Mouse (Mus musculus): ENCODE data around the gene Rassf1. TPM values are rescaled to one million over a fixed set of nuclear protein-coding genes. Genes with fewer than 3 reads are reported as not detected.

The Rassf1 gene
- polyA plus RNA-seq, 1 experiment from 2014 or later, result 15.1 TPM

GRCm38 (mm10) chr9:107586504-107586903, 35.1 kb downstream of the Rassf1 start:
- Histone ChIP-seq H3K4me3 (ENCODE audit: low read depth, low read length) (peak overlapping the region; percentile 65), H3K27me3 (ENCODE audit: insufficient read depth, low read length) (no peaks in the 10 kb centered on the region), H3K4me2 (ENCODE audit: low read depth, low read length) (peak overlapping the region; percentile 54), H3K9me3 (ENCODE audit: low read length) (no peaks in the 10 kb centered on the region), H3K36me3 (replicated peaks; ENCODE audit: insufficient read depth, low read length) (peaks cover 31% of the 10 kb centered on the region), H3K4me1 (ENCODE audit: insufficient read depth) (peaks cover 33% of the 10 kb centered on the region), H3K27ac (ENCODE audit: low read depth) (peak overlapping the region; percentile 94), H3K9ac (replicated peaks) (peak overlapping the region; percentile 28)
- WGBS (ENCODE audit: insufficient replicate concordance), result 77% methylated on average over 5 of the region's 5 CpGs
- ATAC-seq (no peak), DNase-seq (no peak)
- TF ChIP-seq EP300 (IDR thresholded peaks at IDR 0.05; ENCODE audit: low read depth), result no peak
- TF ChIP-seq CTCF (IDR thresholded peaks at IDR 0.05; ENCODE audit: low read depth), result no peak

DNA sequence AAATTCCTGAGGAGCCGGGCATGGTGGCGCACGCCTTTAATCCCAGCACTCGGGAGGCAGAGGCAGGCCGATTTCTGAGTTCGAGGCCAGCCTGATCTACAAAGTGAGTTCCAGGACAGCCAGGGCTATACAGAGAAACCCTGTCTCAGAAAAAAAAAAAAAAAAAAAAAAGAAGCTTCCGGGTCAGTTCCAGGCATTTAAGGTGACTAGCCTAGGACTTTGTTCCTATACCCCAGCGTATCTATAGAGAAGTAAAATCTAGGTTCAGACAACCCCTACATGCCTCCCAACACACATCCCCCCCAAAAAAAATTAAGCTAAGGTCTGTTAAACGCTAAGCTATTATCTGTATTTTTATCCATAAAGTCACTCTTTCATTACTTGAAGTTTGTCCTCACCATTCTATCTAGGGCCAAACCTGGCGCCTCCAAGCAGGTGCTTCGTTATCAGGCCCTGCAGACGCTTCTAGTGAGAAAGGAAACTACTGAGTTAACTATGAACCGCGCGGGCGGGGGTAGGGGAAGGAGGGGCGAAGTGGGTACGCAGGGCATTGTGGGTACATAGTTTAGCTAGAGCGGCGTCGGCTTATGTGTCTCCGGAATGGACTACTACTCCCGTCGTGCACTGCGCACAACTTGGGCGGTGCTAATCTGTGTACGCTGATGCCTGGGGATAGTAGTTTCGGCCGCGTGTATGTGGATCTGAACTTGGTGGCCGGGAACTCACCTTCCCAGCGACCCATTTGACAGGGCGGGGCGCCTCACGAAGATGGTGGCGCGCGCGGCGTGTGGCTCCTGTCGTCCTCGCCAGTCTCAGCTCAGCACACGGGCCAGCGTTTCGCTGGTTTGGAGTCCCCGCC, 35.8 kb downstream of the Rassf1 start, which contains the start of gene Ifrd2:
Ifrd2 (plus strand) TSS at position 669 of the 859 bp plus-strand sequence.
- peak within 1 kb of the TSS; percentile 75 for H3K9ac ChIP-seq (replicated peaks)
- H3K36me3 ChIP-seq (replicated peaks; ENCODE audit: insufficient read depth, low read length), result peaks cover 38% of the 10 kb centered on the region
- H3K9me3 ChIP-seq (ENCODE audit: low read length), result no peaks in the 10 kb centered on the region
- 9% methylated on average over 44 of the region's 46 CpGs for WGBS (ENCODE audit: insufficient replicate concordance)
- H3K4me1 ChIP-seq (ENCODE audit: insufficient read depth), result peaks cover 26% of the 10 kb centered on the region
- ATAC-seq (peak; percentile 93), DNase-seq (peak; percentile 98)
- TF ChIP-seq CTCF (IDR thresholded peaks at IDR 0.05; ENCODE audit: low read depth) (no peak), EP300 (IDR thresholded peaks at IDR 0.05; ENCODE audit: low read depth) (peak; percentile 99)
- H3K4me2 ChIP-seq (ENCODE audit: low read depth, low read length), result peak within 1 kb of the TSS; percentile 80
- H3K4me3 ChIP-seq (ENCODE audit: low read depth, low read length), result peak within 1 kb of the TSS; percentile 65
- peak within 1 kb of the TSS; percentile 94 for H3K27ac ChIP-seq (ENCODE audit: low read depth)
- no peaks in the 10 kb centered on the region for H3K27me3 ChIP-seq (ENCODE audit: insufficient read depth, low read length)

GRCm38 (mm10) chr9:107587833-107588639, 36.7 kb downstream of the Rassf1 start:
- WGBS (ENCODE audit: insufficient replicate concordance), result under 1% methylated on average over 33 of the region's 33 CpGs
- Histone ChIP-seq H3K9me3 (ENCODE audit: low read length) (no peaks in the 10 kb centered on the region), H3K4me3 (ENCODE audit: low read depth, low read length) (peak overlapping the region; percentile 65), H3K4me2 (ENCODE audit: low read depth, low read length) (peak overlapping the region; percentile 80), H3K27me3 (ENCODE audit: insufficient read depth, low read length) (no peaks in the 10 kb centered on the region), H3K36me3 (replicated peaks; ENCODE audit: insufficient read depth, low read length) (peaks cover 42% of the 10 kb centered on the region), H3K27ac (ENCODE audit: low read depth) (peak overlapping the region; percentile 90), H3K9ac (replicated peaks) (peak overlapping the region; percentile 75), H3K4me1 (ENCODE audit: insufficient read depth) (peaks cover 21% of the 10 kb centered on the region)
- ATAC-seq (peak; percentile 38), DNase-seq (peak; percentile 75)
- TF ChIP-seq EP300 (IDR thresholded peaks at IDR 0.05; ENCODE audit: low read depth), result peak; percentile 82
- no peak for TF ChIP-seq CTCF (IDR thresholded peaks at IDR 0.05; ENCODE audit: low read depth)

- H3K4me2 ChIP-seq (ENCODE audit: low read depth, low read length), result peak overlapping the region; percentile 80
These were observed 38.9 kb downstream of the Rassf1 start for GRCm38 (mm10) chr9:107590058-107590772.

DNA sequence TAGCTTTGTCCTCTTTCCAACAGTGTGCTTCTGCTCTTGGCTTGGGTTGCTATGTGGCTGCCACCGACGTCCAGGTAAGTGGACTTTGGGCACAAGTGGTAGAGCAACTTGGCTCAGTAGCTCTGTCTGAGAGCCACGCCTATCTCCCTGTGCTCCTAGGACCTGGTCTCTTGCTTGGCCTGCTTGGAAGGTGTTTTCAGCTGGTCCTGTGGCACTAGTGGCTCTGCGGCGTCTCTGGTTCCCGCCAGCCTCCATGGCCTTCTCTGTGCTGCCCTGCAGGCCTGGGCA, 39.4 kb downstream of the Rassf1 start:
- no peaks in the 10 kb centered on the region for H3K9me3 ChIP-seq (ENCODE audit: low read length)
- WGBS (ENCODE audit: insufficient replicate concordance), result 92% methylated on average over 6 of the region's 6 CpGs
- H3K36me3 ChIP-seq (replicated peaks; ENCODE audit: insufficient read depth, low read length), result peaks cover 53% of the 10 kb centered on the region
- no peak for TF ChIP-seq CTCF (IDR thresholded peaks at IDR 0.05; ENCODE audit: low read depth)
- no peak for TF ChIP-seq EP300 (IDR thresholded peaks at IDR 0.05; ENCODE audit: low read depth)
- H3K27me3 ChIP-seq (ENCODE audit: insufficient read depth, low read length), result no peaks in the 10 kb centered on the region
- ATAC-seq, result no peak
- H3K9ac ChIP-seq (replicated peaks), result peak overlapping the region; percentile 75; the same call in 1 of the 2 replicates
- peaks cover 21% of the 10 kb centered on the region for H3K4me1 ChIP-seq (ENCODE audit: insufficient read depth)
- no peak for DNase-seq
- peak overlapping the region; percentile 80 for H3K4me2 ChIP-seq (ENCODE audit: low read depth, low read length)
- no peak overlapping the region for H3K27ac ChIP-seq (ENCODE audit: low read depth)
- H3K4me3 ChIP-seq (ENCODE audit: low read depth, low read length), result peak overlapping the region; percentile 65

More at GRCm38 (mm10) chr9:107590058-107590772, 38.9 kb downstream of the Rassf1 start:
- Histone ChIP-seq H3K36me3 (replicated peaks; ENCODE audit: insufficient read depth, low read length) (peaks cover 53% of the 10 kb centered on the region), H3K4me3 (ENCODE audit: low read depth, low read length) (peak overlapping the region; percentile 65), H3K27me3 (ENCODE audit: insufficient read depth, low read length) (no peaks in the 10 kb centered on the region), H3K4me1 (ENCODE audit: insufficient read depth) (peaks cover 21% of the 10 kb centered on the region), H3K9ac (replicated peaks) (peak overlapping the region; percentile 75), H3K27ac (ENCODE audit: low read depth) (peak overlapping the region; percentile 90), H3K9me3 (ENCODE audit: low read length) (no peaks in the 10 kb centered on the region)
- TF ChIP-seq CTCF (IDR thresholded peaks at IDR 0.05; ENCODE audit: low read depth) (peak; percentile 52), EP300 (IDR thresholded peaks at IDR 0.05; ENCODE audit: low read depth) (no peak)
- no peak for ATAC-seq
- WGBS (ENCODE audit: insufficient replicate concordance), result 71% methylated on average over 25 of the region's 25 CpGs
- peak; percentile 81 for DNase-seq
